Mouse (Mus musculus) limb, embryonic 10.5 days (tissue): ENCODE data around the gene Col4a2. TPM values are rescaled to one million over a fixed set of nuclear protein-coding genes. Genes with fewer than 3 reads are reported as not detected.

Source experiments
- DNase-seq: peaks from one replicate; pipeline ENCODE4 v3.0.0-alpha.2; 2017; ENCODE audit warnings: low spot score
- H3K27ac ChIP-seq: fragments of 300-500 bp; sonication (generic); 2 replicates; pipeline ENCODE4 v1.5.1; 2016; ENCODE audit warnings: mild to moderate bottlenecking
- H3K27me3 ChIP-seq: fragments of 300-500 bp; sonication (generic); 2 replicates; pipeline ENCODE4 v1.6.1; 2016; ENCODE audit warnings: low read depth, mild to moderate bottlenecking; ENCODE audit not compliant: poor library complexity, severe bottlenecking
- H3K36me3 ChIP-seq: fragments of 300-500 bp; sonication (generic); 2 replicates; pipeline ENCODE4 v1.6.1; 2016; ENCODE audit warnings: mild to moderate bottlenecking, moderate library complexity
- H3K4me1 ChIP-seq: fragments of 300-500 bp; sonication (generic); 2 replicates; pipeline ENCODE4 v1.6.1; 2016
- H3K4me3 ChIP-seq: fragments of 300-500 bp; sonication (generic); 2 replicates; pipeline ENCODE4 v1.5.1; 2016; ENCODE audit warnings: mild to moderate bottlenecking, moderate library complexity
- H3K9me3 ChIP-seq: fragments of 300-500 bp; sonication (generic); replicated peaks from 2 replicates; pipeline ENCODE4 v1.6.1; 2016; ENCODE audit warnings: mild to moderate bottlenecking
- WGBS: fragments of 180-500 bp; shearing (Covaris S2); methylation state at CpG from one replicate; pipeline ENCODE4 v1.1.7; 2016; 5-methylcytosine and 5-hydroxymethylcytosine counted together
- polyA plus RNA-seq: library from polyadenylated mRNA; unstranded; fragments of >200 nt; fragmentation: Nextera tagmentation; extraction: Ambion mirVana; gene quantifications from 2 replicates; pipeline ENCODE4 v1.2.1, GENCODE M21; 2016

Gene Col4a2
- polyA plus RNA-seq, 1 experiment from 2014 or later, result 53.0 TPM

DNA sequence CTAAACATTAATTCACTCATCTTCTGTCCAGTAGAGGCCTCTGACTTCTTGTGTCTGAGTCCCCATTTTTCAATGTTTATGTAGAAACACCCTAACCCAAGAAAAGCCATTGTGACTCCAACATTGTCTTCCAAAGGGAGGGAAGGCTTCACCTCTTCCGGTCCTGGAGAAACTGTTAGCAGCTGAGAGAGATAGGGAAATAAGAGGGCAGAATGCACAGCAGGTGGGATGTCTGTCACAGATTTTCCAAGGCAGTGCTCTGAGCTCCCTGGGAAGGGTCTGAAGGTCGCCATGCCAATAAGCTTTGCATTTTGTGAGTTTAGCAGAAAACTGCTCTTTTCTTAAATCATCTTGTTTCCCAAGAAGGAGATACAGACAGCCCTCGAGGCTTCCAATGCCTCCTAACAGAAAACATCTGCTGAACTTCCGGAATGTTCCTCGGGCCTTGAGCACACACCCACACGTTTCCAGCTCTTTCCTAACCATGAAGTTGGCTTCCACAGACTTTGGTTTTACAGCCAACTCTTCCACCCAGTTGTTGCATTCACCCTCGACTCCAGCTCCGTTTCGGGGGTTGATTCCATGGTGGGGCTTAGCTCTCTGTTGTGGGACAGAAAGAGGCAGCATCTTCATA is 72.8 kb downstream of the Col4a2 start:
- H3K27ac ChIP-seq, result no peak overlapping the region
- no peaks in the 10 kb centered on the region; the same call in 1 of the 2 replicates for H3K36me3 ChIP-seq
- 83% methylated on average over 9 of the region's 9 CpGs for WGBS
- peaks cover 13% of the 10 kb centered on the region; the same call in 1 of the 2 replicates for H3K4me1 ChIP-seq
- no peak overlapping the region for H3K4me3 ChIP-seq
- no peaks in the 10 kb centered on the region for H3K9me3 ChIP-seq
- no peaks in the 10 kb centered on the region for H3K27me3 ChIP-seq
- no peak for DNase-seq

DNA sequence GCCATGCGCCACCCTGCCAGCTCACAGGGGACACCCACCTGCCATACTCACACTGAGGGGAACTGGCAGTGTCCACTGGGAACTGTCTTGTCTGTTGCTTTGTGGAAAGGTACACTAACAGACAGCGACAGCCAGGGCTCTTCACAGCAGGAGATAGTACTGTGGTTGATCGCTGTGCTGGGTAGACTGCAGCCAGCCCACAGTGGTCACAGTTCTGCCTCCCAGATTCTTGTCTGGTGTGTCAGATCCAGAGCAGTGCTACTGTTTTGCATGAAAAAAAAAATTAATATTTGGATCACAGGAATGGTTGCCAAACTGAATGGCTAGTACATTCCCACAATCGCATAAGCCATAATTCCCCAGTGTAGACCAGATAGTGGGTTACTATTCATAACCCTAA is 74.7 kb downstream of the Col4a2 start:
- H3K9me3 ChIP-seq, result no peaks in the 10 kb centered on the region

DNA sequence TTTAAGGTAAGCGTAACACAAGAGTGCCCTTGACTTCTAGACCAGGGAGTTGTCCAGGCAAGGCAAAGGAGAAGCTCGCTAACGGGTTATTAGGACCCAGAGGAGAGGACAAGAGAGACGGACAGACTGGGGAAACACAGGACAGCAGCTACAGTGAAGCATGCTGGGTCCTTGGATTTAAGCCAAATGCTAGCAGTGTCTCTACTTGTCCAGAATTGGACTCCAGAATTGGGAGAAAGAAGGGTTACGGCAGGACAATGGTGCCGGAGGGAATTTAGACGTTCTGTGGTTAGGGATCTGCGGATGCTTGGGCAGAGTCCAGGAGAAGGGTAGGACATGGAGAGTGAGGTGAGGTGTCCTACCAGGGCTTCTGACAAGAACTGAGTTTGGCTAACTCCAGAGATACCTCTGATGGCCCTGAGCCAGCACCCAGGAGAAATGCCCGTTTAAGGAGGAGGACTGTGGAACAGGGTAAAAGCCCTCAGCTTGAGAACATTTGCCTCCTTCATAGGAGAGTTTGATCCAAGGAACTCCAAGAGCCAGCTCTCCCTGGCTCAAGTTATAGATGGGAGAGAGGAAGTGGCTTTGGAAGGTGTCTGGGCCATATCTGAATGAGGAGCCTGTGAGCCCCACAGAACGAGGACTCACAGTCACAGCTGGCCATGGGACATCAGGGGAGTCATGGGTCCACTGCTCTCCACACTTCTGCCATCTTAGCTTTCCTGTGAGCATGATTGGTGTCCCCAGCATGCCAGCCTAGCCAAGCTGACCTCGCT is 76.9 kb downstream of the Col4a2 start:
- 92% methylated on average over 11 of the region's 11 CpGs for WGBS
- H3K27ac ChIP-seq, result no peak overlapping the region
- H3K4me1 ChIP-seq, result peaks cover 12% of the 10 kb centered on the region
- no peaks in the 10 kb centered on the region for H3K9me3 ChIP-seq
- H3K4me3 ChIP-seq, result no peak overlapping the region
- no peaks in the 10 kb centered on the region for H3K27me3 ChIP-seq
- DNase-seq, result no peak
- 0 out of 2 replicates have a peak, but pooled peaks cover 4% of the 10 kb centered on the region for H3K36me3 ChIP-seq

More for the DNA sequence above, 74.7 kb downstream of the Col4a2 start:
- H3K27ac ChIP-seq, result no peak overlapping the region
- H3K27me3 ChIP-seq, result no peaks in the 10 kb centered on the region
- no peak for DNase-seq
- 0 out of 2 replicates have a peak, but pooled peaks cover 4% of the 10 kb centered on the region for H3K36me3 ChIP-seq
- H3K4me3 ChIP-seq, result no peak overlapping the region
- 92% methylated on average over 4 of the region's 4 CpGs for WGBS
- 0 out of 2 replicates have a peak, but pooled peaks cover 6% of the 10 kb centered on the region for H3K4me1 ChIP-seq

DNA sequence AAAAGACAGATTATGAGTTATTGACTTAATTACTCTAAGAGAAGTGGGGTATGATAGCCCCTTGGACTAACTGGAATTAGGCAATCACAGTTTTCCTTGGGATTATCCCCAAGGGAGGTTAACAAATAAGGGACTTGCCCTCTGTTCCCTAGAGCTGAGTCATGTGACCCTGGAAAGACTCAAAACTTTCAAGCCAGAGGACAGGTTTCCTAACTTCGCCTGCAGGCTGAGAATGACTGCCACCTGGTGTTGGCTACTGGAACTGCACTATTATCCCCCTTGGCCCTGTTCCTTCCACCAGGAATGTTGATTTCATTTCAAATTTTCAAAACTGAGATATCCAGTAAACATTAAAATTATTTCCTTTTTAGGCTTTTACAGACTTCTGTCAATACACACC is 80.1 kb downstream of the Col4a2 start:
- 2% methylated on average over 1 of the region's 1 CpGs for WGBS
- H3K27ac ChIP-seq, result no peak overlapping the region
- peaks cover 14% of the 10 kb centered on the region for H3K4me1 ChIP-seq

GRCm38 (mm10) chr8:11393161-11393560 is 80.6 kb downstream of the Col4a2 start:
- H3K27me3 ChIP-seq, result no peaks in the 10 kb centered on the region

More for the DNA sequence above, 80.1 kb downstream of the Col4a2 start:
- Histone ChIP-seq H3K27me3 (no peaks in the 10 kb centered on the region), H3K9me3 (no peaks in the 10 kb centered on the region), H3K36me3 (0 out of 2 replicates have a peak, but pooled peaks cover 4% of the 10 kb centered on the region), H3K4me3 (no peak overlapping the region)
- peak; percentile 86 for DNase-seq

DNA sequence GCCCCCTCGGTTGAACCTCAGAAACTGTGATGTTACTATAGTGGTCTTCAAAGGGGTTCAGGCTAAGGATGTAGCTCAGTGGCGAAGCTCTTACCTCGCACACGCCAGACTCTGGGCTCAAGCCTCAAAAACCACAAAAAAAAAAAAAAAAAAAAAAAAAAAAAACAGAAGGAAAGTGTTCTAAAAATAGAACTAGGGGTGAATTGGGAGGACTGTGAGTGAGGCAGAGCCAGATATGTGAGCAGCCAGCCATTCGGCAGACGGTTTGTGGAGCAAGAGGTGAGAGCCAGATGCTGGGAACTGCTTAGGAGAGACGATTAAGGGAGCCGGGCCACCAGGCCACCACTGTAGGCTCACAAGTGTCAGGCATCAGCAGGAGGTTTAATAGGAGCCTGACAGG is 81.0 kb downstream of the Col4a2 start:
- H3K27ac ChIP-seq, result no peak overlapping the region
- WGBS, result 60% methylated on average over 8 of the region's 8 CpGs
- H3K4me1 ChIP-seq, result peaks cover 16% of the 10 kb centered on the region
- H3K9me3 ChIP-seq, result no peaks in the 10 kb centered on the region
- H3K4me3 ChIP-seq, result no peak overlapping the region
- no peak for DNase-seq
- peaks cover 7% of the 10 kb centered on the region; the same call in 1 of the 2 replicates for H3K36me3 ChIP-seq
- H3K27me3 ChIP-seq, result no peaks in the 10 kb centered on the region

More at GRCm38 (mm10) chr8:11393161-11393560, 80.6 kb downstream of the Col4a2 start:
- no peak overlapping the region for H3K4me3 ChIP-seq
- no peak for DNase-seq
- H3K36me3 ChIP-seq, result 0 out of 2 replicates have a peak, but pooled peaks cover 4% of the 10 kb centered on the region
- peaks cover 14% of the 10 kb centered on the region for H3K4me1 ChIP-seq
- H3K27ac ChIP-seq, result no peak overlapping the region
- WGBS, result 74% methylated on average over 7 of the region's 7 CpGs
- H3K9me3 ChIP-seq, result no peaks in the 10 kb centered on the region

DNA sequence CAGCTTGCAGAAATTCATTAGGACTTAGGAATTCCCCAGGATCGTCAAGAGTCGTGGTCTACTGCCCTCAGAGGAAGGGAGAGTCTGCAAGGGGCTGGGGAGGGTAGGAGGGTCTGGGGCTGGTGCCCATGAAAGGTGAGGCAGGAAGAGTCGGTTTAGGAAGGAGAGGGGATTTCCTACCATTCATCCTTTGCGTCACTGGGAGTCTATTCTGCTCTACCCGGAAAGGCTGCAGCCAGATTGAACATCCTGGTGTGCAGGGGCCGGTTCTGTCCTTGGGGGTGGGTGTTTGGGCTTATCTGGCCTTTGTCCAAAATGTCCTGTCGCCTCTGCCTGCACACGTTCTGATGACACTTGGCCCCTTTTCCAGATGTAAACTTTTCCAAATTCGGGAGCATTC is 82.2 kb downstream of the Col4a2 start:
- Histone ChIP-seq H3K9me3 (no peaks in the 10 kb centered on the region), H3K27ac (no peak overlapping the region), H3K36me3 (peaks cover 13% of the 10 kb centered on the region), H3K4me1 (peaks cover 19% of the 10 kb centered on the region), H3K4me3 (no peak overlapping the region), H3K27me3 (no peaks in the 10 kb centered on the region)
- WGBS, result 74% methylated on average over 9 of the region's 9 CpGs
- DNase-seq, result no peak

DNA sequence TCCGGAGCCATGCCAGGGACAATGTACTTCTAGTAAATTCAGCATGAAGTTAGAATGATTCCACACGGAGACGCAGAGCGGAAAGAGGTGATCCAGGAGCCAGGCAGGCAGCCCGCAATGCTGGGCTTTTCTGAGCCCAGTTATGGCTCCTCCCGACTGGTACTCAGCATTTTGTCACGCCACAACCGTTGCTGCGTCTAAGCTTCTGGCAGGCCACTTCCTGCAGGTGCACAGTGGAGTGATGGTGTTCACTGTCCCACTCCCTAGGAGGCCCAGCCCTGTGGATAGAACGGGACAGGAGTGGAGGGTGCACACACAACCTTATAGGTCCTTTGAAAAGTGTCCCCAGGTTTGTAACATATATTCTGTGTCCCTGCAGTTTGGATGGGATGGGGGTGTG is 83.0 kb downstream of the Col4a2 start:
- Histone ChIP-seq H3K4me1 (peaks cover 19% of the 10 kb centered on the region), H3K27me3 (no peaks in the 10 kb centered on the region), H3K4me3 (no peak overlapping the region), H3K9me3 (no peaks in the 10 kb centered on the region), H3K36me3 (peaks cover 17% of the 10 kb centered on the region), H3K27ac (no peak overlapping the region)
- WGBS, result 89% methylated on average over 10 of the region's 10 CpGs
- no peak for DNase-seq

- Histone ChIP-seq H3K27me3 (no peaks in the 10 kb centered on the region), H3K27ac (no peak overlapping the region), H3K4me3 (no peak overlapping the region), H3K4me1 (peaks cover 19% of the 10 kb centered on the region), H3K36me3 (peaks cover 18% of the 10 kb centered on the region), H3K9me3 (no peaks in the 10 kb centered on the region)
- 68% methylated on average over 7 of the region's 7 CpGs for WGBS
- DNase-seq, result no peak
Measured at GRCm38 (mm10) chr8:11396111-11396510, 83.5 kb downstream of the Col4a2 start.

GRCm38 (mm10) chr8:11397126-11397525 is 84.5 kb downstream of the Col4a2 start:
- H3K9me3 ChIP-seq, result no peaks in the 10 kb centered on the region
- no peak overlapping the region for H3K4me3 ChIP-seq
- peaks cover 19% of the 10 kb centered on the region for H3K4me1 ChIP-seq
- no peak for DNase-seq
- WGBS, result 88% methylated on average over 9 of the region's 9 CpGs
- no peaks in the 10 kb centered on the region for H3K27me3 ChIP-seq
- H3K27ac ChIP-seq, result no peak overlapping the region
- H3K36me3 ChIP-seq, result peaks cover 26% of the 10 kb centered on the region

DNA sequence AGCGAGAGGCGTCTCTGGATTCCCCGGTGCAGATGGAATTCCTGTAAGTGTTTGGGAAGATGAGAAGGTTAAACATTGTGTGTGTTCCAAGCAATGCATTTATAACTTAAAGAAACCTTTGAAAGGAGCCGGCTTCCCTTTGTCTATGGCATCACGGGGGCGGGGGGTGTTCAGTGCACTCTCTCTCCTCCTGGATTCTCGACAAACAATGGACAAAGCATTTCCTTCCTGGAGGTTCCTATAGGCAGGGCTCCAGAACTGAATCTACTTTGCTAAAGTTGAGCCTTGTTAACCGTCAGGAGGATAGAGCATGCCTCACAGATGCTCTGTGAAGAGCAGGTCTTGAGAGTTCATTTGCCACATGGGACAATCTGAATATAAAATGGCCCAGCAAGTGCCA is 87.1 kb downstream of the Col4a2 start:
- WGBS, result 84% methylated on average over 8 of the region's 8 CpGs
- H3K27ac ChIP-seq, result peak overlapping the region; percentile 54
- H3K9me3 ChIP-seq, result no peaks in the 10 kb centered on the region
- no peak for DNase-seq
- peaks cover 15% of the 10 kb centered on the region; the same call in 1 of the 2 replicates for H3K4me1 ChIP-seq
- H3K27me3 ChIP-seq, result no peaks in the 10 kb centered on the region
- H3K36me3 ChIP-seq, result peaks cover 48% of the 10 kb centered on the region
- no peak overlapping the region for H3K4me3 ChIP-seq

- 78% methylated on average over 8 of the region's 8 CpGs for WGBS
Measured at GRCm38 (mm10) chr8:11400244-11400643, 87.6 kb downstream of the Col4a2 start.

GRCm38 (mm10) chr8:11401183-11401582 is 88.6 kb downstream of the Col4a2 start:
- no peaks in the 10 kb centered on the region for H3K27me3 ChIP-seq
- peaks cover 59% of the 10 kb centered on the region for H3K36me3 ChIP-seq
- H3K27ac ChIP-seq, result no peak overlapping the region
- H3K4me1 ChIP-seq, result peaks cover 26% of the 10 kb centered on the region
- 99% methylated on average over 5 of the region's 5 CpGs for WGBS
- H3K4me3 ChIP-seq, result no peak overlapping the region
- no peak for DNase-seq
- no peaks in the 10 kb centered on the region for H3K9me3 ChIP-seq

More at GRCm38 (mm10) chr8:11400244-11400643, 87.6 kb downstream of the Col4a2 start:
- Histone ChIP-seq H3K27ac (peak overlapping the region; percentile 54; the same call in 1 of the 2 replicates), H3K4me3 (no peak overlapping the region), H3K27me3 (no peaks in the 10 kb centered on the region), H3K9me3 (no peaks in the 10 kb centered on the region), H3K36me3 (peaks cover 52% of the 10 kb centered on the region), H3K4me1 (peaks cover 18% of the 10 kb centered on the region; the same call in 1 of the 2 replicates)
- DNase-seq, result no peak
